Mouse (Mus musculus) brain, adult 2 months (tissue): ENCODE data around the gene Mri1.

Experiments used
- DNase-seq: peaks from one replicate; pipeline ENCODE4 v3.0.0; 2011; ENCODE audit warnings: low read depth, low spot score

The Mri1 gene

DNA sequence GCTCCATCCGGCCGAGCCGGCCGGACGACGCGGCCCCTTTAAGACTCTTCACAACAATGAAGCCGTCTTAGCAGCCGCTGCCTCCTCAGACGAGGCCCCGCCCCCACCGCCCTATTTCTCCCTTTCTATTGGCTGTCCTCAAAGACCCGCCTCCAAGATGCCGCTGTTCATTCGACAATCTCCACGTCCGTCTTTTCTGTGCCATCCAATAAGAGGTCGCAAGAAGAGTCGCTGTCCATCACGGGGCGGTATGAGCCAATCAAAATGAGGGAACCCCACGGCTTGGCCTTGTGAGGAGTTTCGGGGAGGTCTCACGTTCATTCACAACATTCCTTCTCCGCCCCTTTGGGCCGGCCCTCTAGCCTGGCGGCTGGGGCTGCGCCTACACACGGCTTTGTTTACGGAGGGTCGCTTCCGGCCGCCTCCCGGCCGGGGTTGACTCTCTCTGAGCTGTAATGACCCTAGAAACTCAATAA is 20.1 kb downstream of the Mri1 start, which contains the start of gene Zswim4:
Zswim4 (minus strand) TSS at position 58 of the 476 bp plus-strand sequence.
- peak; percentile 100 for DNase-seq

- DNase-seq: no peak
Measured at GRCm38 (mm10) chr8:84236410-84236997, 20.6 kb downstream of the Mri1 start.

DNA sequence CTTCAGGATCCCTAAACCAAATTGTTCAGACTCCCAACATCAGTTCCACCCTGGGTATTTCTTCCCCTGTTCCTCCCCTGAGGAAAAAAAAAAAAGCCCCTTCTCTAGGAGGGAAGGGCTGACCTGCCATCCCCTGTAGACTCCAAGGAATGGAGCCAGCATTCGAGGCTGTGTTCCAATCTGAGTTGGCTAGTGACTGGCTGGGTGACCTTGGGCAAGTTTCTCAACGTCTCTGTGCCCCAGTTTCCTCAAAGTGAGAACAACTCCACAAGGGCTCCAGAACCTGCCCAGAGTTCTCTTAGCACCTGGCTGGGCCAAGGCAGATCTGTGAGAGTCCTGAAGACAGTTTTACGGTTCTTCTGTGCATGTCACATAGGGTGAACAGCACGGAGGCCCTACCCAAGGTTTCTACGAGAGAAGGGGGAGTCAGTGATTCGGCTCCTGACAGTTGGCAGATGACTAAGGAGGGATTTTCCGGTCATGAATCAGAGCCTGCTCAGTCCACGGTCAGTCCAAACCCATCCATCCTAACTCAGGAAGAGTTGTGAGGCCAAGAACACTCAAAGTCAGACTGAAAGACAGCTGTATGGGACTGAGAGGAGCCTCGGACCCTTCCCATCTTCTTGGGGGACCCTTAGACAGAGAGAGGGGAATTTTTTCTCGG is 21.2 kb downstream of the Mri1 start:
- peak; percentile 44 for DNase-seq

DNA sequence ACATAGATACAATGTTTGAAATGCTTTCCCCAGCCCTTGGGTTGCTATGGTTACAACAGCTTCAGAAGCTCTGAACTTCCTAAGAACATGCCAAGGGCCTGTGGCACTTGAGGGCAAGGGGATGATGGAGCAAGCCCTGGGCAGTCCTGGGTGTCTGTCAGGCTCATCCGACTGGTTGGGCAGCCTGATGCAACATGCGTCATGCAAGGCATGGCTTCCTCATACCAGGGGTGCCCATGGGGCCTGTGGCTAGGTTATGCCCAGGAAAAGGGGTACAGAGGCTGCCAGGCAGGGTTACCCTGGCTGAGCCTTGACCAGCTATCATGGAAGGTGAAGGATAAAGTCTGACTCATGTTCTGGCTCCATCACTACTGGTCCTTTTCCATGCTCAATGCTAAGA is 24.1 kb downstream of the Mri1 start:
- DNase-seq: no peak

GRCm38 (mm10) chr8:84230735-84231134 is 26.4 kb downstream of the Mri1 start:
- DNase-seq: no peak

GRCm38 (mm10) chr8:84223322-84224029 is 33.6 kb downstream of the Mri1 start:
- DNase-seq: peak; percentile 50

DNA sequence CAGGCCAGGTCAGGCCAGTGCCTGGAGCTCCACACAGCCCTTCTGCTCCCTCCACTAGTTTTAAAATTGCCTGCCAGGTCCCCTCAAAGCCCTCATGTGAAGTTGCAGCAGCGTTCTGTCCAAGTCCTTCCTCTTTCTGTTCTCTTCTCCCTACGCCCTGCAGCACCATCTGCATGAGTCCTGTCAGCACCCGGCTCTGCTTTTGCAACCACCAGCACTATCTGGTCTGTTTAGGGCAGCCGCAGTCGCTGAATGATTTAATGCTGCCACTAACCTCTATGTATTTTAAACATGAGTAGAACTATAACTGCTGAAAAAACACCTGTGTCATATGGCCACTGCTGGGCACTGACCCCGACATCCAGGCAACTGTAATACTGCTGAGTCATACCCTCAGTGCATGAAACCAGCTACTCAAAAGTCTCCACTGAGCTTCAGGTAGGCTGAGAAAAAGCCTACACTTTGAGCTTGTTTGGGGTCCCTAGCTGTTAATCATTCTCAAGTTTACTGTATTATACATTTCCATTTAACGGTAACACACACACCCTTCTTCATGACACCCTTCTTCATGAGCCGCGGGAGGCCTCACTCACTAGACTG is 34.5 kb downstream of the Mri1 start:
- DNase-seq: peak; percentile 58

DNA sequence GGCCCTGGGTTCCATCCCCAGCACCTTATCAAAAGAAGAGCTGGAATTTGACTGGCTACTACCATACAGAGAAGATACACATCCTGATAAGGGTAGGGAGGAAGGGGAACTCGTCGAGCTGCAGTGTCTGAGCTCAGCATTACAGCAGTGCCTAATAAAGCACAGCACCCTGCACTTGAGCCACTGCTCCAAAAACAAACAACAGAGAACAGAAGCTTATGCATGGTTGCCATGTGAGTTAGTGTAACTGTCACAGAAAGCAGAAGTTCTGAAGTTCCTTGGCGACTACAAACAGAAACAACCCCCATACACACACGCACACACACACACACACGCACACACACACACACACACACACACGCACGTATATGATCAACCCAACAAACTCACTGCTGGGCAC is 37.0 kb downstream of the Mri1 start:
- DNase-seq: peak; percentile 48

DNA sequence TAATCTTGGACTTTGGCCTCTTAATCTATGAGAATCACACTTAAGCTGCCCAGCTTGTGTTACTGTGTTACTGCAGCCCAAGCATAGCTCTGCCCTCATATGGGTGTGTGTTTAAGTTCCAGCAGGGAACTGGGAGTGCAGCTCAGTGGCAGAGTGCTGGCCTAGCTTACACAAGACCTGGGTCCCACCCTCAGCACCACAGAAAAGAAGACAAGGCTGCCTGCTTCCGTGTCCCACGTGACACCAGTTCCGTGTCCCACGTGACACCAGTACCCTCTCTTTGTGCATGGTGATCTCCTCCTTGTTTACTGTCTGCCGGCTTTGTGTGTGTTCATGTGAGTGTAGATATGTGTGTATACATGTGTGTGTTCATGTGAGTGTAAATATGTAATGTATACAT is 39.0 kb downstream of the Mri1 start:
- DNase-seq: no peak

DNA sequence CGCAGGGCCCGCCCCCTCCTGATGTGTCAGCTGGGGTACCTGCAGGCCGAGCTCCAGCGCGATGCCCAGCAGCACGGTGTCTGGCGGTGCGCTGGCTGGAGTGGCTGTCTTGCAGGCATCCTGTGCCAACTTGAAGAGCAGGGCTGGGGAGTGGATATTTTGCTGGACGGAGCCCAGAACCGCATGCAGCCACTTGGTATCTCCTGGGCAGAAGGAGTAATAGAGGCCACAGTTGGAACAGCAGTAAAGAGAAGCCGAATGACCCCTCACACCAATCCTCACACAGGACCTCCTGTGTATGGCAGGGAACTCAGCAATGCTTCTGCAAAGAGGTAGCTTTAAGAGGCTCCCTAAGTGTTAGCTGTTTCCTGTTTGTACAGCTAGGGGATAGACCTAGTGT is 39.9 kb downstream of the Mri1 start:
- no peak for DNase-seq

DNA sequence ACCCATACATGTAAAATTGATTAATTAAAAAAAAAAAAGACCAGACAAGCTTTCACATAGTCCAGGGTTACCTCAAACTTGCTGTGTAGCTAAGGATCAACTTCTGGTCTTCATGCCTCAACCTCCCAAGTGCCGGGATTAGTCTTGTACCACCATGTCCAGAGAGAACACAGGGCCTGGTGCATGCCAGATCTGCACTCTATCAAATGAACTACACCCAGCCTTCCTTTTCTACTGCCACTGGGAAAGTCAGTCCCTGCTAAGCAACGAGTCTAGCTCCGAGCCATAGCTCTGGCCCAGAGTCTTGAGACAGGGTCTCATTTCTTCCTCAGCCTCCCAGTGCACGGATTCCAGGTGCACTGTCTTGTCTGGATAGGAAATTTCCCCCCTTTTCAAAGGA is 43.8 kb downstream of the Mri1 start:
- no peak for DNase-seq

DNA sequence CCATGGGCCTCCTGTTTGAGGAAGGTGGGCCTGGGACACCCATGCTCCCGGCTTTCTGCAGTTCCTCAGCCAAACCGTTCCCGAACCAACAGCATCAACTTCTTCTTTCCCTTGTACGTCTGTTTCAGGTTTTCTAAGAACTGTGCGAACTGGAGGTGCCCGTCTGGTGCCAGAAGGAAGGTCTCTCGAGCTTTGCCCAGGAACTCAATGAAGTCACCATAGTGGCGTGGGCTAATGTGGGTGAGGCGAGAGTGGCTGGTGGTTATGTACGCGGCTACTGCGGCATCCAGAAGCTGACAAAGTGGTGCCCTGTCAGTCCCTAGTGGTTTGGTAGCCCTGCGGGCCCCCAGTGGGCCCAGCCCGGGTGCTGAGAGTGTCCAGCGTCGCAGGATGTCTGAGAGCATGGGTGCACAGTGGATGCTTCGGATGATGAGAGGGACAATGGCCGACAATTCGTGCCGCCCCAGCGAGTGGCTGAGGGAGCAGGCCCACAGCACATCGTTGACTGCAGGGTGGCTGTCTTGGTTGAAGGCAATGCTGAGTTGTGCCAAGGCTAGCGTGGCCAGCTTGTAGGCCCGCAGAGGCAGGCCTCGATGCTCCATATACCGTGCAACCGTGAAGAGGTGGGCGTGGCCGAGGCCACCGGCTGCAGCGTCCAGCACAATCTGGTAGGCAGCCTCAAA is 45.1 kb downstream of the Mri1 start:
- no peak for DNase-seq

DNA sequence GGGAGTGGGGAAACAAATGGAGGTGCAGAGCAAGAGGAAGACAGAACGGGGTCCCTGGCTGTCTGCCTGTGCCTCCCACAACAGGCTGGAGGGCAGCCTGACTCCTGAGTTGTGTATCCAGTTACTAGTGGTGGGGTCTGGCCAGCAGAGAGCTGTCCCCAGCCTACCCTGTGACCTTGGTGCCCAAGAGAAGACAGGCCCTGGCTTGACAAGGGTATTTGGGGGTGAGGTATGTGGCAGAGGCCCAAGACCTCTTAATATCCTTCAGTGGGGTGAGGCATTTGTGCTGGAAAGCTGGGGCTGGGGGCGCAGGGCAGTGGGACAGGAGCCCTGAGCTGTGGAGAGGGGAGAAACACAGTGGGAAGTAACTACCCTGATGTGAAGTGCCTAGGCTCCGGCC is 45.9 kb downstream of the Mri1 start:
- DNase-seq: no peak

DNA sequence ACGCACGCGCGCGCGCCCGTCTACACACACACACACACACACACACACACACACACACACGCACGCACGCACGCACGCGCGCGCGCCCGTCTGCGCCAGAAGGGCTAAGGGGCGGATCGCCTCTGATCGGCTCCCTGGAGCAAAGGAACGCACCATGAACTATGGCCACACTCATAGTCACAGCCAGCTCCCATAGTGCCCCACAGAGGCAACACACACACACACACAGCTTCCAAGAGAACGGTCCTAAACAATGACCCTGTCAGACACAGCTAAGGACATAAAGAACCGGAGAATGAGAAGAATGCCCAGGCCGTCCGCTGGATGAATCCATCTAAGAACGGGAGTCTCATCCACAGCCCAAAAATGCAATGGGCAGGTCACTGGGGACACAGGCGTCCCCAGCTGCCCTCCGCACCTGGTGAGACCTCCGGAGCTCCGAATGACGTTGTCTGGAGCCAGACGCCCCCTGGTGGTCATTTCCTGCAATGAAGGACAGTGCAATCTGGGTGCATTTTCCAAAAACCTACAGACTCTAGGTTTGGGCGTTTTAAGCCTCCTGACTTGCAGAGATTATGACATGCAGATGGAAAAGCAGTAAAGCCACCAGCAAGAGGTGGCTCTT is 46.8 kb downstream of the Mri1 start:
- DNase-seq: peak; percentile 86

DNA sequence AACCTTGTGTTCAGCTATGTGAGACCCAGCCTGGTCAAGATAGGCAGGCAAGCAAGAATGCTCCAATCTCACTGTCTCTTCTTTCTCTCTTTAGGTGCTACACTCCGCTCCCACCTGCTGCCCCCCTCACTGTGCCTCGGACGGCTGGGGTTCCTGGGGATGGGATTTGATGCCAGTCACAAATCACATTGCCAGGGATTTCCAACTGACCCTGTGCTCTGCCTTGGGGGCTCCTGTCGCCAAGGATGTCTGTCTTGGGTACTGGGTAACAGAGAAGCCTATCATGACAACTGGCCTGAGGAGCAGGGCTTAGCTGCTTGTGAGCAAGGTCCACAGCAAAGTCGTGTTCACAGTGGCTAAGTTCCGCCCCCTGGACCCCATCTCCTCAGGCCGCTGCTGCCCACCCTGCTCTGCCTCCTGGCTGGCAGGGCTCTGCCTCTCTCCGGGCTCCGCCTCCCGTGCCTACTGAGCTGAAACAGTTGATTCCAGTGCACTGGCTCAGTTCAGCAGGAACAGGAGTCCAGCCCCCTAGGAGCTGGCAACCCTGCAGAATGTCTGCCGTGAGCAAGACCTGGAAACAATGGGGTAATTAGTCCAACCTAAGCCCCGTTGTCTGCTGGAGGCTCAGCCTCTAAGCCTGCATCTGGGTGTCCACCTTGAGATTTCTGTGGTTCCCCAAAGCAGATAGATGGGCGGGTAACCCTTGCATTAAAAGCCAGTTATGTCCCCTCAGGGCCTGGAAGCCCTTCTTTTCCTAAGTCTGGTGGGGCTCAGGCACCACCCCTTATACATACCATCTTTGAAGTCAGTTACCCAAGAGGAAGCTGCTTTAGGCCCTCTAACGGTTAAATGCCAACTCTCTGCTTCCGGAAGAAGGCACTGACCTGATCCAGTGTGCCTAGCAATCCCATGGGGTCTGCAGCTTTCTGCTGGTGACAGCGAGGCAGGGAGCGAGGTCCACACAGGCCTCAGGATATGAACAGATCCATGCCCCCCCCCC is 48.4 kb downstream of the Mri1 start:
- no peak for DNase-seq

DNA sequence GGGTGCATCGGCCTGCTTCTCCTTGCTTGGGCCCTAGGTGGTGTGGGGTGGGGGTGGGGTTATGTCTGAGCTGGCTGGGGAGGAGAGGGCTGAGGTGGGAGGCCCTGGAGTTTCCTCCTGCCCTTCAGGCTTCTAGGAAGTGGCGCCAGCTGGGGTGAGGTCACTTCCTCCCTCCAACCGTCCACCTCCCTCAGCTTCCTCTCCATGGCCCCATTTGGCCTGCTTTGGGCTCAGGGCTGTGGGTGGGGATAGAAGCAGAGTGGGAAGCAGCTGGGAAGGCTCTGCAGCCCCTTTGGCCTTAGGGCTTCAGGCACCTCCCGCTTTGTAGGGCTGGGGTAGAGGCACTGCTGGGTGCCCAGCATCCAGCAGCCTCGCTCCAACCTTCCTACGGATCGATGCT is 49.3 kb downstream of the Mri1 start:
- DNase-seq: no peak

DNA sequence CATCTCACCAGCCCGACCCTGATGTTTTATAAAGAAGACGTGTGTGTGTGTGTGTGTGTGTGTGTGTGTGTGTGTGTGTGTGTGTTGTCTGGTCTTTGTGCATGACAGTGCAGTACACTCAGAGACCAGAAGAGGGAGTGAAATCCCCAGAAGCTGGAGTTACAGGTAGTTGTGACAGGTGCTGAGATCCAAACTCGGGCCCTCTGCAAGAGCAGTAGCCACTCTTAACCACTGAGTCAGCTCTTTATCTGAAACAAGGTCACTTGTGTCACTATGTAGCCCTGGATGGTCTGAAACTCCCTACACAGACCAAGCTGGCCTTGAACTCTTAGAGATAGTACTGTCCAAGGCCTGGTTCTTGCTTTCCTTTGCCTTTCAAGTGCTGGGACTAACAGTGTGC is 50.5 kb downstream of the Mri1 start:
- DNase-seq: no peak

DNA sequence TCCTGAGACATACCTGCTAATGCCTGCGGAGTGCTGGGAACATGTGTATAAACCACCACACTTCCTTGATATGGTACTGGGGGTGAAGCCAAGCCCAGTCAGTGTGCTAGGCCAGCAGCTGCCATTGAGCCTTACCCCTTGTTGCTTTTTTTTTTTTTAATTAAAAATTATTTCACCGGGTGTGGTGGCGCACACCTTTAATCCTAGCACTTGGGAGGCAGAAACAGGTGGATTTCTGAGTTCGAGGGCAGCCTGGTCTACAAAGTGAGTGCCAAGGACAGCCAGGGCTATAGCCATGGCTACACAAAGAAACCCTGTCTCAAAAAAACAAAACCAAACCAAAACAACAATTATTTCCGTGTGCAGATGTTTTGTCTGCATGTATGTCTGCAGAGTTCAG is 52.1 kb downstream of the Mri1 start:
- no peak for DNase-seq

DNA sequence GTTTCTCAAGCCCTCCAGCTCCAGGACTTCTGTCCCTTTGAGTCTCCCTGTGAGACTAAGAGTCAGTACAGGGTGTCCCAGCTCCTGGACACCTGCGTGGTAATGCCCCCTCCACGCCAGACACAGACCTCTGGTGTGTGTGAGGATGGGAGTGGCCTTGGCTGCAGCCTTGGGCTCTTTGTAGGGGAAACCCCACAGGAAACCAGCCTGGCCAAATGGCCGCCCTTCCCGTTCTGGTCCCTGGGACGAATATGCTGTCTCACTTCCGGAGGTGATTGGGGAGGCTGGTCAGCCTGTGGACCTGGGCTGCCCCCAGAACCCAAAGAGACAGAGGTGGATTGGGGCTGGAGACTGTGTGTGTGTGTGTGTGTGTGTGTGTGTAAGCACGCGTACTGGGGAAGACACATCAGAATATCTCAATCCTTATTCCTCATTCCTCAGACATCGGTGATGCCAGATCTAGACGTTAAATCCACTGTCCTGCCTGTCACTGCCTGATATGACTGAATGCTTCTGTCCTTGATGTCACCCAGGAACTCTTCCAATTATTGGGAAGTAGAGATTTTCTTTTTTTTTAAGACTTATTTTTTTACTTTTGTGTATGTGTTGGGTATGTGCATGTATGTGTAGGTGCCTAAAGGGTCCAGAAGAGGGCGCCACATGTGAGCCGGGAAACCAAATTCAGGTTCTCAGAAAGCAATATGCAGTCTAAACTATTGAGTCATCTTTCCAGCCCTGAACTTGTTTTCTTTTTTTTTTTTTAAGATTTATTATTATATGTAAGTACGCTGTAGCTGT is 53.0 kb downstream of the Mri1 start:
- peak; percentile 41 for DNase-seq
